Mouse (Mus musculus): ENCODE data around the gene Adnp. TPM values are rescaled to one million over a fixed set of nuclear protein-coding genes. Genes with fewer than 3 reads are reported as not detected.
"Not testable (repeated sequence)": the region's sequence is repeated elsewhere in the genome, so short reads cannot be mapped to it uniquely, and the experiment has no call there.

Adnp gene
- total RNA-seq, 2 experiments from 2014 or later, result 99.3 to 99.9 TPM

- no peak for DNase-seq (ENCODE audit: low spot score in 2 of 2)
Measured at GRCm38 (mm10) chr2:168158911-168159711, 47.8 kb downstream of the Adnp start.

DNA sequence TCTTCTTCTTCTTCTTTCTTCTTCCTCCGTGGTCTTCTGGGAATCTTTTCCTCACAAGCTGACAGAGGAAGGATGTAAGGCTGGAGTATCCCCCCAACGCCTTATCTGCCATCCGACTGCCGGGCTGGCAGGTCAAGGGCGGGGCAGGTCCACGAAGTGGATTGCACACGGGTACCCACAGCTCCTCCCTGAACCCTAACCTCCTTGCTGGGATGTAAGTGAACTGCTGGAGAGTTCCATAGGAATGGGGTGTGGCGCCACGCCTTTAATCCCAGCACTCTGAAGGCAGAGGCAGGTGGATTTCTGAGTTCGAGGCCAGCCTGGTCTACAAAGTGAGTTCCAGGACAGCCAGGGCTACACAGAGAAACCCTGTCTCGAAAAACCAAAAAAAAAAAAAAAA lies 48.9 kb downstream of the Adnp start:
- not testable (repeated sequence) for DNase-seq (ENCODE audit: low spot score in 2 of 2)

GRCm38 (mm10) chr2:168156361-168156760 lies 50.6 kb downstream of the Adnp start:
- no peak for DNase-seq (ENCODE audit: low spot score in 2 of 2)

DNA sequence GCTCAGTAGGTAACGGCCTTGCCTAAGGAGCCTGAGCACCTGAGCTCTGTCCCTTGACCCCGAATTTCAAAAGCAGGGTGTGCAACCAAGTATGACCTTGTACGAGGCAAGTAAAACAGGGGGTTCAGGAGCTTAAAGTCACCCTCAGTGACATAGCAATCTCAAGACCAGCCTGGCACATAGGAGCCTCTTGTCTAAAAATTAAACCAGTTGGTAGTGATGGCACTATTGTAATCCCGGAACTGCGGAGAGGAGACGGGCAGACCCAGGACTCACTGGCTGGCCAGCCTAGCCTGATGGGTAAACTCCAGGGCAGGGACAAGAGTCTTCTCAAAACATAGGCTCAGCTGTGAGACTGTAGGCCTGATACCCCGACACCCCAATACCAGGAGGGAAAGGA lies 51.2 kb downstream of the Adnp start:
- no peak for DNase-seq (ENCODE audit: low spot score in 2 of 2)

- peak; percentile 61 to 68 for DNase-seq (ENCODE audit: low spot score in 2 of 2)
Measured at GRCm38 (mm10) chr2:168154090-168154881, 52.6 kb downstream of the Adnp start.

DNA sequence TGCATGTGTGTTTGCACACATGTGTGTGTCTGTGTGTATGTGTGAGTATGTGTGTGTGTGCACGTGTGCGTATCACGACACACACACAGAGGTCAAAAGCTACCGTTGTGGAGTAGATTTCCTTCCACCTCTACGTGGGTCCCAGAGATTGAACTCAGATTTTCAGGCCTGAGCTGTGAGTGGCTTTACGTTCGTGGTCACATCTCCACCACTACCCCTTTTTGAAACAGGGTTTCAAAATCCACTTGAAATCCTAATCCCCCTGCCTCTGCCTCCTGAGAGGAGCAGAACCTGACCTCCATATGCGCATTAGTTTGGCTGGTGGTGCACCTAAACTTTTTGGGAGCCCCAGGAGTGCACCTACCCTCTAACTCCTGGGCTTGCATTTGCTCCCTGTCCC lies 57.7 kb downstream of the Adnp start:
- DNase-seq (ENCODE audit: low spot score in 2 of 2), result no peak

DNA sequence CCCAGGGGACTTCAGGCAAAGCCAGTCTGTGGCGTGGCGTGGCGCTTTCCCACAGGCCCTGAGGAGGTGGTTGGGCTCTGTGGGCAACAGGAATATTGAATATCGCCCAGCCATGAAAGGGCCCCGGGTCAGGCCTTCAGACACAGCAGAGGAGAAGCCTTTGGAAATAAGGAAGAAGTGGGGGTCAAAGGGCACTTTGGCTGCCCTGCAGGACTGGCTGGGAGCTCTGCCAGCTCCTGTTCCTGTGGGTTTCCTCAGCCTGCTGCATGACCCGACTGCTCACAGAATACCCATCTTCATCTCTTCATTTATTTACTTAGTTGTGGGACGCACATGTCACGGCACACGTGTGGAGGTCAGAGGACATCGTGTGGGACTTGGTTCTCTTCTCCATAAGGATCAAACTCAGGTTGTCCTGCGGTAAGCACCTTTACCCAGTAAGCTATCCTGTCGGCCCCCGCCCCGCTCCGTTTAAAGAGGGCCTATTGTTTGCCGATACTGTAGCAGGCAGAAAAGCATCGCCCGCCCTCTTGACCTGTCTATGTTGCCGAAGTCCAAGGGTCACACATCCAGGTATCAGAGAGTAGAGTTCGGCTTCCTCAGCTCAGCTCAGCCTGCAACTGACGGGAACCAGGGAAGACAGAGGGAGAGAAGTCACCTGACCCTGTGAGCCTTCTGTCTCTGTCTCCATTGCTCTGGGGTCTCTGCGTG lies 59.0 kb downstream of the Adnp start:
- no peak for DNase-seq (ENCODE audit: low spot score in 2 of 2)

GRCm38 (mm10) chr2:168145437-168145836 lies 61.5 kb downstream of the Adnp start:
- DNase-seq (ENCODE audit: low spot score in 2 of 2), result no peak

- peak in 1 of 2 experiments; percentile 22 for DNase-seq (ENCODE audit: low spot score in 2 of 2)
Measured at GRCm38 (mm10) chr2:168143794-168144193, 63.1 kb downstream of the Adnp start.

DNA sequence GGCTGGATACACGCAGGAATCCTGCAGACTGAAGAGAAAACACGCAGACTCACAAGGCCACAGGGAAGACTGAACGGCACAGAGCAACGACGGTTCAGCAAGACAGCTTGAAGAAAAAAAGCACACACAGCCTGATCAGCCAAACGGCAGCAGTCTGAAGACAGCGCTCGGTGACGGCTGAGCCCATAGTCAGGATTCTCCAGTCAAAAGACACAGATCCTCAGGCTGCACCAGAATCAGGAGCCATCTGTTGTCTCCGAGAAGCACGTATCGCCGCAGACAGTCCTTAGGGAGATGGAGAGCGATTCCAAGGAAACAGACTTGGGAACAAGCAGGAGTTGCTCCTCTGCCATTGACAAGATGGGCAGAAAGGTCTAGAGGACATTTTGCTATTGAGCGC lies 69.8 kb downstream of the Adnp start:
- peak in 1 of 2 experiments; percentile 64 for DNase-seq (ENCODE audit: low spot score in 2 of 2)

Small RNA genes lying within 50 kb of the gene (microRNA-seq; reads per million reads assigned to microRNA genes)
- 0 reads per million in 2 experiments for gene Gm24561

Other genes with a start within 250 kb of the Adnp start
- under 1 TPM; 0.14 to 0.21 TPM for gene Ripor3, start 196.5 kb downstream of the Adnp start, total RNA-seq (2021)
- 1 to 10 TPM; 3.4 to 5.3 TPM for gene Pard6b, start 126.1 kb downstream of the Adnp start, total RNA-seq (2021)
- 10 to 100 TPM; 25.6 to 29.5 TPM for gene Gm20716, start 23.3 kb upstream of the Adnp start, total RNA-seq (2021)
- gene Dpm1, start 23.5 kb upstream of the Adnp start, total RNA-seq (2021), result 10 to 100 TPM; 64.3 to 70.6 TPM
- gene Mocs3, start 23.5 kb upstream of the Adnp start, total RNA-seq (2021), result 10 to 100 TPM; 16.7 to 17.4 TPM
- 10 to 100 TPM; 33.0 to 41.3 TPM for gene Kcng1, start 74.6 kb upstream of the Adnp start, total RNA-seq (2021)

Measured in layer of hippocampus, postnatal 14 days (tissue).